Mouse (Mus musculus): Measurements from ENCODE around the gene Tyk2. TPM values are rescaled to one million over a fixed set of nuclear protein-coding genes. Genes with fewer than 3 reads are reported as not detected.

Tyk2 gene
- polyA plus RNA-seq (2012; fragmentation: generic; extraction: Trizol) = 11.4 TPM

GRCm38 (mm10) chr9:21131059-21131956, at the start of gene Tyk2:
Gene Tyk2, minus strand, starts transcription at chr9:21131243.
- H3K4me2 ChIP-seq (ENCODE audit: low read depth) = peak within 1 kb of the TSS; percentile 98
- peak within 1 kb of the TSS; percentile 78 for H3K4me3 ChIP-seq
- no peaks in the 10 kb centered on the region for H3K79me2 ChIP-seq (ENCODE audit: control insufficient read depth, insufficient read depth)
- no peaks in the 10 kb centered on the region for H3K27me3 ChIP-seq (ENCODE audit: control insufficient read depth, insufficient read depth, insufficient read length)
- peak; percentile 42 for TF ChIP-seq SRF (IDR thresholded peaks at IDR 0.05; ENCODE audit: control insufficient read depth, insufficient read length, low read depth)
- peak in 1 of 3 experiments; percentile 25 for TF ChIP-seq MYOD1 (IDR thresholded peaks at IDR 0.05; ENCODE audit: control insufficient read depth in 1 of 3, insufficient read length in 2 of 3, low read depth in 2 of 3)
- no peak for TF ChIP-seq CEBPB (IDR thresholded peaks at IDR 0.05; ENCODE audit: insufficient read depth, poor library complexity, severe bottlenecking)
- TF ChIP-seq USF1 (IDR thresholded peaks at IDR 0.05; ENCODE audit: low read depth) = no peak
- TF ChIP-seq POLR2A (IDR thresholded peaks at IDR 0.05; ENCODE audit: insufficient read length, low read depth) = peak; percentile 73
- no peak for TF ChIP-seq MAX (IDR thresholded peaks at IDR 0.05; ENCODE audit: low read depth)
- peak; percentile 80 for TF ChIP-seq POLR2AphosphoS2 (IDR thresholded peaks at IDR 0.05; ENCODE audit: insufficient read length, low read depth)
- no peak for TF ChIP-seq REST (IDR thresholded peaks at IDR 0.05; ENCODE audit: insufficient read depth, insufficient read length)
- no peak for TF ChIP-seq MYOG (IDR thresholded peaks at IDR 0.05; ENCODE audit: control insufficient read depth in 1 of 3, insufficient read depth in 1 of 3, insufficient read length in 2 of 3, low read depth in 2 of 3)
- H3K36me3 ChIP-seq (ENCODE audit: control insufficient read depth, insufficient read depth) = peaks cover 4% of the 10 kb centered on the region
- H3ac ChIP-seq (ENCODE audit: control insufficient read depth, insufficient read length) = peak within 1 kb of the TSS; percentile 64

GRCm38 (mm10) chr9:21180841-21181240, 49.8 kb upstream of the Tyk2 start:
- no peaks in the 10 kb centered on the region for H3K79me2 ChIP-seq (ENCODE audit: control insufficient read depth, insufficient read depth)
- H3K4me2 ChIP-seq (ENCODE audit: low read depth) = peak overlapping the region; percentile 43
- TF ChIP-seq REST (IDR thresholded peaks at IDR 0.05; ENCODE audit: insufficient read depth, insufficient read length) (no peak), POLR2A (IDR thresholded peaks at IDR 0.05; ENCODE audit: insufficient read length, low read depth) (no peak), TCF3 (IDR thresholded peaks at IDR 0.05; ENCODE audit: insufficient read length, low read depth) (no peak), USF1 (IDR thresholded peaks at IDR 0.05; ENCODE audit: low read depth) (no peak), SRF (IDR thresholded peaks at IDR 0.05; ENCODE audit: control insufficient read depth, insufficient read length, low read depth) (no peak), E2F4 (IDR thresholded peaks at IDR 0.05; ENCODE audit: insufficient read depth) (no peak), MYOD1 (IDR thresholded peaks at IDR 0.05; ENCODE audit: control insufficient read depth in 1 of 3, insufficient read length in 2 of 3, low read depth in 2 of 3) (no peak), MAX (IDR thresholded peaks at IDR 0.05; ENCODE audit: low read depth) (no peak), CEBPB (IDR thresholded peaks at IDR 0.05; ENCODE audit: insufficient read depth, poor library complexity, severe bottlenecking) (no peak), TCF12 (IDR thresholded peaks at IDR 0.05; ENCODE audit: insufficient read depth, poor library complexity, severe bottlenecking) (no peak), MYOG (IDR thresholded peaks at IDR 0.05; ENCODE audit: control insufficient read depth in 1 of 3, insufficient read depth in 1 of 3, insufficient read length in 2 of 3, low read depth in 2 of 3) (no peak), POLR2AphosphoS2 (IDR thresholded peaks at IDR 0.05; ENCODE audit: insufficient read length, low read depth) (no peak)
- no peaks in the 10 kb centered on the region for H3K36me3 ChIP-seq (ENCODE audit: control insufficient read depth, insufficient read depth)
- peak overlapping the region; percentile 14 for H3K4me3 ChIP-seq
- H3ac ChIP-seq (ENCODE audit: control insufficient read depth, insufficient read length) = no peak overlapping the region
- no peaks in the 10 kb centered on the region for H3K27me3 ChIP-seq (ENCODE audit: control insufficient read depth, insufficient read depth, insufficient read length)

- no peak overlapping the region for H3ac ChIP-seq (ENCODE audit: control insufficient read depth, insufficient read length)
- no peaks in the 10 kb centered on the region for H3K79me2 ChIP-seq (ENCODE audit: control insufficient read depth, insufficient read depth)
- no peak overlapping the region for H3K4me3 ChIP-seq
- TF ChIP-seq POLR2AphosphoS2 (IDR thresholded peaks at IDR 0.05; ENCODE audit: insufficient read length, low read depth) (no peak), MAX (IDR thresholded peaks at IDR 0.05; ENCODE audit: low read depth) (no peak), SRF (IDR thresholded peaks at IDR 0.05; ENCODE audit: control insufficient read depth, insufficient read length, low read depth) (no peak), TCF3 (IDR thresholded peaks at IDR 0.05; ENCODE audit: insufficient read length, low read depth) (no peak), TCF12 (IDR thresholded peaks at IDR 0.05; ENCODE audit: insufficient read depth, poor library complexity, severe bottlenecking) (no peak)
- no peak overlapping the region for H3K4me2 ChIP-seq (ENCODE audit: low read depth)
- H3K27me3 ChIP-seq (ENCODE audit: control insufficient read depth, insufficient read depth, insufficient read length) = no peaks in the 10 kb centered on the region
- H3K36me3 ChIP-seq (ENCODE audit: control insufficient read depth, insufficient read depth) = no peaks in the 10 kb centered on the region
Observed at GRCm38 (mm10) chr9:21180402-21180801, 49.4 kb upstream of the Tyk2 start.

GRCm38 (mm10) chr9:21172364-21172763, 41.3 kb upstream of the Tyk2 start:
- no peak for TF ChIP-seq CEBPB (IDR thresholded peaks at IDR 0.05; ENCODE audit: insufficient read depth, poor library complexity, severe bottlenecking)
- TF ChIP-seq POLR2AphosphoS2 (IDR thresholded peaks at IDR 0.05; ENCODE audit: insufficient read length, low read depth) = no peak
- TF ChIP-seq REST (IDR thresholded peaks at IDR 0.05; ENCODE audit: insufficient read depth, insufficient read length) = no peak
- TF ChIP-seq TCF12 (IDR thresholded peaks at IDR 0.05; ENCODE audit: insufficient read depth, poor library complexity, severe bottlenecking) = no peak
- no peak for TF ChIP-seq MYOG (IDR thresholded peaks at IDR 0.05; ENCODE audit: control insufficient read depth in 1 of 3, insufficient read depth in 1 of 3, insufficient read length in 2 of 3, low read depth in 2 of 3)
- TF ChIP-seq SRF (IDR thresholded peaks at IDR 0.05; ENCODE audit: control insufficient read depth, insufficient read length, low read depth) = no peak
- no peak for TF ChIP-seq E2F4 (IDR thresholded peaks at IDR 0.05; ENCODE audit: insufficient read depth)
- no peak for TF ChIP-seq MYOD1 (IDR thresholded peaks at IDR 0.05; ENCODE audit: control insufficient read depth in 1 of 3, insufficient read length in 2 of 3, low read depth in 2 of 3)
- TF ChIP-seq TCF3 (IDR thresholded peaks at IDR 0.05; ENCODE audit: insufficient read length, low read depth) = no peak
- TF ChIP-seq MAX (IDR thresholded peaks at IDR 0.05; ENCODE audit: low read depth) = no peak
- no peak for TF ChIP-seq USF1 (IDR thresholded peaks at IDR 0.05; ENCODE audit: low read depth)
- TF ChIP-seq POLR2A (IDR thresholded peaks at IDR 0.05; ENCODE audit: insufficient read length, low read depth) = no peak
- no peaks in the 10 kb centered on the region for H3K79me2 ChIP-seq (ENCODE audit: control insufficient read depth, insufficient read depth)
- H3K4me3 ChIP-seq = no peak overlapping the region
- H3K4me2 ChIP-seq (ENCODE audit: low read depth) = no peak overlapping the region
- no peak overlapping the region for H3ac ChIP-seq (ENCODE audit: control insufficient read depth, insufficient read length)
- H3K36me3 ChIP-seq (ENCODE audit: control insufficient read depth, insufficient read depth) = no peaks in the 10 kb centered on the region
- no peaks in the 10 kb centered on the region for H3K27me3 ChIP-seq (ENCODE audit: control insufficient read depth, insufficient read depth, insufficient read length)

Data from myocyte (in vitro differentiated cells).